Comparison of ENCODE assay signal across 25 mouse cellular contexts in genomic region chr12:83415207-83415606, GRCm38 (mm10).
"Had no signal": no experiment of that assay in that cellular context is flagged by ENCODE, and none has a peak within 500 bp of the region (broad histone marks: within the 10 kb centered on the region; RNA-seq: fewer than 3 reads in every experiment).

No protein-coding gene starts in this region.

- H3K27ac ChIP-seq: heart, adult 2 months; heart, embryonic 10.5 days; hindbrain, embryonic 10.5 days; hindbrain, embryonic 12.5 days; hindbrain, embryonic 14.5 days; intestine, embryonic 15.5 days; left cerebral cortex, adult 2 months; limb, embryonic 13.5 days; limb, embryonic 15.5 days; liver, embryonic 12.5 days; liver, embryonic 14.5 days had no signal

- DNase-seq: gastrocnemius, postnatal 14 days; heart, adult 2 months; heart, postnatal 10 days; heart, postnatal 4 days; kidney, adult 18-20 months; kidney, adult 8-10 months; kidney, postnatal 10 days; kidney, postnatal 25 days; kidney, postnatal 4 days; layer of hippocampus, adult 9-11 months; left cerebral cortex, postnatal 4 days had no signal

- H3K4me2 ChIP-seq: heart, embryonic 12.5 days; hindbrain, embryonic 12.5 days; hindbrain, embryonic 14.5 days; intestine, embryonic 15.5 days; limb, embryonic 13.5 days; limb, embryonic 15.5 days; liver, embryonic 12.5 days had no signal

- H3K36me3 ChIP-seq: heart, embryonic 10.5 days; heart, embryonic 12.5 days; hindbrain, embryonic 10.5 days; hindbrain, embryonic 12.5 days; intestine, embryonic 15.5 days; limb, embryonic 13.5 days; limb, embryonic 15.5 days; liver, embryonic 12.5 days had no signal

- ATAC-seq: hindbrain, embryonic 16.5 days; inflammation-experienced regulatory T-cells, adult 6 months; intestine, embryonic 15.5 days; intestine, postnatal 0 days; liver, embryonic 12.5 days had no signal

- H3K4me1 ChIP-seq: intestine, embryonic 15.5 days had no signal

- H3K4me3 ChIP-seq: heart, adult 2 months; heart, embryonic 10.5 days; heart, embryonic 12.5 days; hindbrain, embryonic 10.5 days; hindbrain, embryonic 12.5 days; intestine, embryonic 15.5 days; left cerebral cortex, adult 2 months; limb, embryonic 13.5 days; limb, embryonic 15.5 days; liver, embryonic 12.5 days had no signal

- H3K9me3 ChIP-seq: heart, embryonic 10.5 days; heart, embryonic 12.5 days; hindbrain, embryonic 10.5 days; hindbrain, embryonic 12.5 days; intestine, embryonic 15.5 days; limb, embryonic 13.5 days; limb, embryonic 15.5 days; liver, embryonic 12.5 days had no signal

- H3K9ac ChIP-seq: heart, embryonic 12.5 days; hindbrain, embryonic 12.5 days; hindbrain, embryonic 14.5 days; intestine, embryonic 15.5 days; limb, embryonic 13.5 days; limb, embryonic 15.5 days; liver, embryonic 12.5 days; liver, embryonic 14.5 days had no signal

- H3K27me3 ChIP-seq: heart, embryonic 12.5 days; hindbrain, embryonic 12.5 days; intestine, embryonic 15.5 days; limb, embryonic 13.5 days; limb, embryonic 15.5 days had no signal
